Mouse (Mus musculus) ES-E14 (cell line): Measurements from ENCODE around the gene Pgghg. TPM values are rescaled to one million over a fixed set of nuclear protein-coding genes. Genes with fewer than 3 reads are reported as not detected.
A peak's percentile ranks its signal among the peaks of the same experiment; 100 is the strongest.

Experiments
- DNase-seq: peaks from one replicate; pipeline ENCODE4 v3.0.0-alpha.2; 2013; ENCODE audit warnings: low read depth, low spot score
- H3K27ac ChIP-seq: 2 replicates; pipeline ENCODE4 v1.5.1; 2012; ENCODE audit warnings: low read depth, mild to moderate bottlenecking, low read length, moderate library complexity, mixed read lengths; ENCODE audit not compliant: poor library complexity, insufficient read depth, severe bottlenecking
- H3K36me3 ChIP-seq: 2 replicates; pipeline ENCODE4 v1.6.1; 2012; ENCODE audit warnings: mild to moderate bottlenecking, low read length, moderate library complexity, mixed read lengths; ENCODE audit not compliant: control insufficient read depth, poor library complexity, insufficient read depth, severe bottlenecking
- H3K4me1 ChIP-seq, 2 experiments: fragments of 150-350 bp in 1 of 2; sonication (generic) in 1 of 2; 2 replicates each; pipeline ENCODE4 v1.6.1; 2012; ENCODE audit warnings: low read length in 2 of 2, mild to moderate bottlenecking in 1 of 2, mixed read lengths in 1 of 2; ENCODE audit not compliant: control insufficient read depth in 2 of 2, insufficient read depth in 2 of 2, poor library complexity in 1 of 2
- H3K4me3 ChIP-seq, 2 experiments: fragments of 150-350 bp in 1 of 2; sonication (generic) in 1 of 2; 2 replicates each; pipeline ENCODE4 v1.5.1; 2012; ENCODE audit warnings: low read length in 2 of 2, low read depth in 1 of 2, mild to moderate bottlenecking in 1 of 2, mixed read lengths in 1 of 2; ENCODE audit not compliant: insufficient read depth in 1 of 2, poor library complexity in 1 of 2, severe bottlenecking in 1 of 2
- H3K9ac ChIP-seq: 2 replicates; pipeline ENCODE4 v1.6.1; 2012; ENCODE audit warnings: low read depth, mild to moderate bottlenecking, low read length, mixed read lengths; ENCODE audit not compliant: poor library complexity, insufficient read depth, severe bottlenecking
- H3K9me3 ChIP-seq: fragments of 150-350 bp; sonication (generic); 2 replicates; pipeline ENCODE4 v1.6.1; 2012; ENCODE audit warnings: low read depth, mild to moderate bottlenecking, low read length; ENCODE audit not compliant: control insufficient read depth, insufficient read depth
- CHD2 ChIP-seq: IDR thresholded peaks from 2 replicates; pipeline ENCODE4 v1.6.1; 2014; ENCODE audit warnings: mild to moderate bottlenecking, low read depth, low read length, inconsistent platforms
- HCFC1 ChIP-seq: IDR thresholded peaks from 2 replicates; pipeline ENCODE4 v1.6.1; 2012; ENCODE audit warnings: low read length, inconsistent platforms, borderline replicate concordance; ENCODE audit not compliant: insufficient read depth
- MAFK ChIP-seq: IDR thresholded peaks from 2 replicates; pipeline ENCODE4 v1.6.1; 2014; ENCODE audit warnings: mild to moderate bottlenecking, low read depth, low read length, inconsistent platforms; ENCODE audit not compliant: insufficient read depth
- ZC3H11A ChIP-seq: IDR thresholded peaks from 2 replicates; pipeline ENCODE4 v1.6.1; 2012; ENCODE audit warnings: low read depth, mild to moderate bottlenecking, inconsistent platforms, low read length, borderline replicate concordance
- ZNF384 ChIP-seq: IDR thresholded peaks from 2 replicates; pipeline ENCODE4 v1.6.1; 2012; ENCODE audit warnings: low read depth, low read length, inconsistent platforms
- in situ Hi-C, 2 experiments: fragments of 600-800 bp; cut with MboI; formaldehyde crosslinking; loops; one replicate each; pipeline ENCODE4 v1.15.1; 2025; ENCODE audit warnings: low sequenced_read_pairs in 2 of 2, inconsistent platforms in 1 of 2; ENCODE audit not compliant: unreplicated experiment in 2 of 2
- total RNA-seq: library from RNA; depleted of rRNA; stranded (reverse); fragments of 300-350 nt; gene quantifications from 2 replicates; pipeline ENCODE4 v1.2.3, GENCODE M21; 2012

Pgghg gene
- total RNA-seq, 1 experiment = 10.0 TPM

- no peak overlapping the region for H3K4me3 ChIP-seq
- DNase-seq = no peak
- peaks cover 9% of the 10 kb centered on the region; the same call in 1 of the 2 replicates for H3K36me3 ChIP-seq
- H3K9ac ChIP-seq = no peak overlapping the region; the same call in 1 of the 2 replicates
- TF ChIP-seq ZNF384 = no peak
- no peak for TF ChIP-seq MAFK
- no peak for TF ChIP-seq CHD2
- no peak for TF ChIP-seq HCFC1
- TF ChIP-seq ZC3H11A = no peak
- peak overlapping the region; percentile 45; the same call in 1 of the 2 replicates for H3K27ac ChIP-seq
- H3K9me3 ChIP-seq = no peaks in the 10 kb centered on the region
- in situ Hi-C loops = no loop called here
- H3K4me1 ChIP-seq = peaks cover 25 to 52% of the 10 kb centered on the region in 2 experiments
Observed at GRCm38 (mm10) chr7:140971479-140972171, 30.4 kb downstream of the Pgghg start.

GRCm38 (mm10) chr7:140973396-140974165 lies 32.4 kb downstream of the Pgghg start:
- H3K4me1 ChIP-seq = peaks cover 21 to 43% of the 10 kb centered on the region in 2 experiments
- H3K9me3 ChIP-seq = no peaks in the 10 kb centered on the region
- in situ Hi-C loops = no loop called here
- H3K9ac ChIP-seq = peak overlapping the region; percentile 2; the same call in 1 of the 2 replicates
- no peak for DNase-seq
- no peak overlapping the region for H3K4me3 ChIP-seq
- peaks cover 9% of the 10 kb centered on the region; the same call in 1 of the 2 replicates for H3K36me3 ChIP-seq
- H3K27ac ChIP-seq = peak overlapping the region; percentile 95
- TF ChIP-seq MAFK (no peak), CHD2 (0 out of 2 replicates have a peak, but pooled peaks have one; percentile 8), ZNF384 (no peak), HCFC1 (no peak)

- H3K4me1 ChIP-seq = peaks cover 17 to 37% of the 10 kb centered on the region in 2 experiments
- TF ChIP-seq CHD2 (no peak), HCFC1 (no peak), MAFK (no peak), ZC3H11A (no peak), ZNF384 (no peak)
- H3K27ac ChIP-seq = peak overlapping the region; percentile 60
- DNase-seq = no peak
- in situ Hi-C loops = no loop called here
- H3K9ac ChIP-seq = peak overlapping the region; percentile 20; the same call in 1 of the 2 replicates
- H3K4me3 ChIP-seq = peak overlapping the region in 1 of 2 experiments; percentile 30; a peak in 1 of 4 replicates
- peaks cover 8% of the 10 kb centered on the region; the same call in 1 of the 2 replicates for H3K36me3 ChIP-seq
- no peaks in the 10 kb centered on the region for H3K9me3 ChIP-seq
Observed at GRCm38 (mm10) chr7:140974940-140975339, 33.7 kb downstream of the Pgghg start.

- Histone ChIP-seq H3K9ac (peak overlapping the region; percentile 20; the same call in 1 of the 2 replicates), H3K4me3 (peak overlapping the region in 1 of 2 experiments; percentile 30; a peak in 1 of 4 replicates), H3K9me3 (no peaks in the 10 kb centered on the region), H3K27ac (peak overlapping the region; percentile 60), H3K36me3 (peaks cover 3% of the 10 kb centered on the region; the same call in 1 of the 2 replicates), H3K4me1 (peaks cover 17 to 32% of the 10 kb centered on the region in 2 experiments)
- TF ChIP-seq ZC3H11A = no peak
- no peak for TF ChIP-seq ZNF384
- no peak for TF ChIP-seq MAFK
- no peak for TF ChIP-seq CHD2
- no peak for TF ChIP-seq HCFC1
- in situ Hi-C loops = no loop called here
- no peak for DNase-seq
Observed at GRCm38 (mm10) chr7:140975465-140975864, 34.3 kb downstream of the Pgghg start.
